Mouse (Mus musculus): Measurements from ENCODE around the gene Ubxn6. TPM values are rescaled to one million over a fixed set of nuclear protein-coding genes. Genes with fewer than 3 reads are reported as not detected.
"Not testable (repeated sequence)": the region's sequence is repeated elsewhere in the genome, so short reads cannot be mapped to it uniquely, and the experiment has no call there.

The Ubxn6 gene
- 62.3 and 62.7 TPM in 2 replicates for polyA plus RNA-seq (2012; rRNA removed)

- peak; percentile 90 for DNase-seq (ENCODE audit: low spot score)
Measured at GRCm38 (mm10) chr17:56074827-56075208, at the start of gene Ubxn6. Ubxn6 (minus strand) TSS chr17:56075028.

GRCm38 (mm10) chr17:56123681-56124340, 49.0 kb upstream of the Ubxn6 start:
- no peak for DNase-seq (ENCODE audit: low spot score)

- DNase-seq (ENCODE audit: low spot score), result no peak
Measured at GRCm38 (mm10) chr17:56123161-56123560, 48.3 kb upstream of the Ubxn6 start.

- no peak for DNase-seq (ENCODE audit: low spot score)
Measured at GRCm38 (mm10) chr17:56121826-56122225, 47.0 kb upstream of the Ubxn6 start, which contains the start of gene Lrg1. Lrg1 (minus strand) TSS chr17:56122001.

- no peak for DNase-seq (ENCODE audit: low spot score)
Measured at GRCm38 (mm10) chr17:56119981-56120880, 45.4 kb upstream of the Ubxn6 start.

GRCm38 (mm10) chr17:56119431-56119830, 44.6 kb upstream of the Ubxn6 start:
- DNase-seq (ENCODE audit: low spot score), result no peak

- DNase-seq (ENCODE audit: low spot score), result no peak
Measured at GRCm38 (mm10) chr17:56117251-56117710, 42.5 kb upstream of the Ubxn6 start, which contains the start of gene Plin5. Plin5 (minus strand) TSS chr17:56117596.

GRCm38 (mm10) chr17:56116193-56116592, 41.4 kb upstream of the Ubxn6 start:
- DNase-seq (ENCODE audit: low spot score), result no peak

- no peak for DNase-seq (ENCODE audit: low spot score)
Measured at GRCm38 (mm10) chr17:56112743-56113142, 37.9 kb upstream of the Ubxn6 start.

- DNase-seq (ENCODE audit: low spot score), result no peak
Measured at GRCm38 (mm10) chr17:56111864-56112263, 37.0 kb upstream of the Ubxn6 start.

GRCm38 (mm10) chr17:56111021-56111420, 36.2 kb upstream of the Ubxn6 start:
- no peak for DNase-seq (ENCODE audit: low spot score)

- DNase-seq (ENCODE audit: low spot score), result no peak
Measured at GRCm38 (mm10) chr17:56110571-56110970, 35.7 kb upstream of the Ubxn6 start.

GRCm38 (mm10) chr17:56109219-56110051, 34.6 kb upstream of the Ubxn6 start, which contains the start of gene Plin4:
Plin4 (minus strand) TSS chr17:56109803.
- DNase-seq (ENCODE audit: low spot score), result peak; percentile 62

- no peak for DNase-seq (ENCODE audit: low spot score)
Measured at GRCm38 (mm10) chr17:56108334-56109044, 33.7 kb upstream of the Ubxn6 start.

GRCm38 (mm10) chr17:56107736-56108135, 32.9 kb upstream of the Ubxn6 start:
- no peak for DNase-seq (ENCODE audit: low spot score)

GRCm38 (mm10) chr17:56106981-56107380, 32.2 kb upstream of the Ubxn6 start:
- no peak for DNase-seq (ENCODE audit: low spot score)

- not testable (repeated sequence) for DNase-seq (ENCODE audit: low spot score)
Measured at GRCm38 (mm10) chr17:56106436-56106835, 31.6 kb upstream of the Ubxn6 start.

- not testable (repeated sequence) for DNase-seq (ENCODE audit: low spot score)
Measured at GRCm38 (mm10) chr17:56104821-56105220, 30.0 kb upstream of the Ubxn6 start.

GRCm38 (mm10) chr17:56103465-56104285, 28.8 kb upstream of the Ubxn6 start:
- no peak for DNase-seq (ENCODE audit: low spot score)

- DNase-seq (ENCODE audit: low spot score), result no peak
Measured at GRCm38 (mm10) chr17:56102927-56103326, 28.1 kb upstream of the Ubxn6 start.

Measured in urinary bladder, adult 2 months (tissue).